Mouse (Mus musculus): ENCODE results near the gene Kat2b.

DNA sequence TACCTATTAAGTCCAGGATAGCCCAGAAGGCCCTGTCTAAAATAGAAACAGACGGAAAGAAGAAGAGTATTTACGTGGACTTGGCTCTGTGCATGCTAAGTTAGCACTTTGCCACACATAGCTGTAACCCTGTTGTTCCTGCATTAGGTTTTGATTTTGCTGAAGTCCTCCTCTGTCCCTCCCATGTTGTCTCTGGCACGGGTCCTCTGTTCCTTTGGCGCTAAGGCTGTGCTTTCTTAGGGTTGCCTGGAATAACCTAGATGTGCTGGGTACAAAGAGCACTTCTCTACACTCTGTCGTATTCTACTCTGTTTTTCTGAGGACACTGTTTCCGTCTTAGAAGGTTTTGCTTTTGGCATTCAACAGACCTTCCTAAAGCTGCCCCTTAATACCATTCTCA lies 88.4 kb downstream of the Kat2b start:
- no peak for TF ChIP-seq CTCF (IDR thresholded peaks at IDR 0.05 in 2 of 3, conservative IDR thresholded peaks at IDR 0.05 in 1 of 3; ENCODE audit: control insufficient read depth in 1 of 3, insufficient read depth in 1 of 3, low read depth in 2 of 3, low read length in 3 of 3, poor library complexity in 1 of 3, severe bottlenecking in 1 of 3)
- no peak for TF ChIP-seq SMC3 (IDR thresholded peaks at IDR 0.05; ENCODE audit: low read depth, low read length)
- no peak for TF ChIP-seq MAFK (IDR thresholded peaks at IDR 0.05; ENCODE audit: borderline replicate concordance, low read depth, low read length)
- TF ChIP-seq ELF1 (IDR thresholded peaks at IDR 0.05; ENCODE audit: low read depth, low read length) = no peak
- TF ChIP-seq POLR2A (IDR thresholded peaks at IDR 0.05; ENCODE audit: control insufficient read depth in 1 of 2, insufficient read depth in 1 of 2, low read depth in 1 of 2, low read length in 2 of 2, poor library complexity in 1 of 2) = no peak
- no peak for TF ChIP-seq TAL1 (IDR thresholded peaks at IDR 0.05; ENCODE audit: low read length)

Data from MEL (cell line).